Mouse (Mus musculus): Measurements from ENCODE around the gene Kif21b. TPM values are rescaled to one million over a fixed set of nuclear protein-coding genes. Genes with fewer than 3 reads are reported as not detected.

Gene Kif21b
- polyA plus RNA-seq, 1 experiment from 2014 or later = 0.85 TPM

DNA sequence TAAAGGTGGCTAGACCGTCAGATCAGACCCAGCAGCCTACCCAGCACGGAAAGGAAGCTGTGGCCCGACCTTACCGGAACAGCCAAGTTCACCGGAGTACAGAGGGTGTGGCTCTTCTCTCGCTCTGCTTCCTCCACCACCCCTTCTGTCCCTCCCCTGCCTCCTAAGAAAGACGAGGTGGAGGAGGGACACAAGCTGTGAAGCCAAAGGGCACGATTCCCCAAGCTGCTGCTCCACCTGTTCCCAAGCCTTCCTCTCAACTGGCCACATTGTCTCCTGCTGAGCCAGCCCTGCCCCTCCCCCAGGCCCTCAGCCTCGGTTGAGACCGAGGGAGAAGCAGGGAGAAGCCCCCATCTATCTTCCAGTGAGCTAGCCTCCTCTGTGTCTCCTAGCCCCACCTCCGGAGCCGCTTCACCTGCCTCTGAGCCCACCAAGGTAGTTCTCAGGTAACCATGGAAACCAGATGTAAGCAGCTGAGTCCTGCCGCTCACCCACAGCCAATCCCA, 43.0 kb downstream of the Kif21b start:
- Histone ChIP-seq H3K9me3 (ENCODE audit: low read length) (no peaks in the 10 kb centered on the region), H3K27ac (ENCODE audit: low read length) (no peak overlapping the region), H3K9ac (replicated peaks; ENCODE audit: low read depth) (no peak overlapping the region), H3K27me3 (replicated peaks; ENCODE audit: insufficient read depth, low read length) (no peaks in the 10 kb centered on the region), H3K4me1 (ENCODE audit: insufficient read depth, low read depth, low read length) (no peaks in the 10 kb centered on the region; the same call in 1 of the 2 replicates), H3K36me3 (ENCODE audit: insufficient read depth, low read length) (no peaks in the 10 kb centered on the region), H3K4me3 (ENCODE audit: low read depth, low read length) (no peak overlapping the region), H3K4me2 (replicated peaks; ENCODE audit: low read depth, low read length) (peak overlapping the region; percentile 40)
- DNase-seq (ENCODE audit: low spot score) (peak; percentile 56), ATAC-seq (0 out of 2 replicates have a peak, but pooled peaks have one; percentile 22)
- TF ChIP-seq CTCF (IDR thresholded peaks at IDR 0.05) (no peak), EP300 (IDR thresholded peaks at IDR 0.05) (no peak)
- 26% methylated on average over 13 of the region's 13 CpGs for WGBS

DNA sequence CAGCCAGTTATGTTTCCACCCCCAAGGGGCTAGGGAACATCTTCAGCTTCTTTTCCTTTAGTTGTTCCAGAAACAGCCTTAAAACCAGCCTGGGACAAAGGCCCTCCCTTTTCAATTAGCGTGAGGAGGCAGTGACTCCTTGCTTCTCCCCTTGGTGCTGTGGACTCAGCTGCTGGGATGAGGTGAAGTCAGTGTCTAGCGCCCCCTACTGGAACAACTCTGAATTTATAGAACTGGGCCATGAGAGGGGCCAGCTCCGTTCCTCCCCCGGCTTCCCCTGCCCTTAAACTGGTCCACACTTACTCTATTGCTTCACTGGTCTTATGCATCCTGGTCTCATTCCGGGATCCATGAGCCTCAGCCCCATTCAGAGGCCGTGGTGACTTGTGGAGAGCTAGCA, 44.0 kb downstream of the Kif21b start:
- Histone ChIP-seq H3K36me3 (ENCODE audit: insufficient read depth, low read length) (no peaks in the 10 kb centered on the region), H3K27me3 (replicated peaks; ENCODE audit: insufficient read depth, low read length) (no peaks in the 10 kb centered on the region), H3K4me1 (ENCODE audit: insufficient read depth, low read depth, low read length) (no peaks in the 10 kb centered on the region; the same call in 1 of the 2 replicates), H3K4me3 (ENCODE audit: low read depth, low read length) (no peak overlapping the region), H3K9me3 (ENCODE audit: low read length) (no peaks in the 10 kb centered on the region), H3K9ac (replicated peaks; ENCODE audit: low read depth) (no peak overlapping the region), H3K27ac (ENCODE audit: low read length) (no peak overlapping the region), H3K4me2 (replicated peaks; ENCODE audit: low read depth, low read length) (no peak overlapping the region)
- 41% methylated on average over 6 of the region's 6 CpGs for WGBS
- peak; percentile 79 for TF ChIP-seq CTCF (IDR thresholded peaks at IDR 0.05)
- no peak for TF ChIP-seq EP300 (IDR thresholded peaks at IDR 0.05)
- no peak for ATAC-seq
- peak; percentile 59 for DNase-seq (ENCODE audit: low spot score)

GRCm38 (mm10) chr1:136177085-136177484, 45.9 kb downstream of the Kif21b start:
- peak; percentile 66 for ATAC-seq
- H3K27me3 ChIP-seq (replicated peaks; ENCODE audit: insufficient read depth, low read length) = no peaks in the 10 kb centered on the region
- peak overlapping the region; percentile 1; the same call in 1 of the 2 replicates for H3K27ac ChIP-seq (ENCODE audit: low read length)
- no peak overlapping the region for H3K9ac ChIP-seq (replicated peaks; ENCODE audit: low read depth)
- no peak overlapping the region for H3K4me2 ChIP-seq (replicated peaks; ENCODE audit: low read depth, low read length)
- H3K4me1 ChIP-seq (ENCODE audit: insufficient read depth, low read depth, low read length) = no peaks in the 10 kb centered on the region; the same call in 1 of the 2 replicates
- no peaks in the 10 kb centered on the region for H3K36me3 ChIP-seq (ENCODE audit: insufficient read depth, low read length)
- 43% methylated on average over 2 of the region's 2 CpGs for WGBS
- no peak overlapping the region for H3K4me3 ChIP-seq (ENCODE audit: low read depth, low read length)
- H3K9me3 ChIP-seq (ENCODE audit: low read length) = no peaks in the 10 kb centered on the region
- DNase-seq (ENCODE audit: low spot score) = peak; percentile 55
- TF ChIP-seq CTCF (IDR thresholded peaks at IDR 0.05) (peak; percentile 16), EP300 (IDR thresholded peaks at IDR 0.05) (no peak)

- Histone ChIP-seq H3K4me1 (ENCODE audit: insufficient read depth, low read depth, low read length) (no peaks in the 10 kb centered on the region; the same call in 1 of the 2 replicates), H3K9me3 (ENCODE audit: low read length) (no peaks in the 10 kb centered on the region), H3K36me3 (ENCODE audit: insufficient read depth, low read length) (no peaks in the 10 kb centered on the region), H3K4me2 (replicated peaks; ENCODE audit: low read depth, low read length) (no peak overlapping the region), H3K27ac (ENCODE audit: low read length) (no peak overlapping the region; the same call in 1 of the 2 replicates), H3K4me3 (ENCODE audit: low read depth, low read length) (no peak overlapping the region), H3K27me3 (replicated peaks; ENCODE audit: insufficient read depth, low read length) (no peaks in the 10 kb centered on the region), H3K9ac (replicated peaks; ENCODE audit: low read depth) (no peak overlapping the region)
- peak; percentile 84 for ATAC-seq
- 35% methylated on average over 6 of the region's 6 CpGs for WGBS
- peak; percentile 67 for DNase-seq (ENCODE audit: low spot score)
- TF ChIP-seq CTCF (IDR thresholded peaks at IDR 0.05) = no peak
- peak; percentile 78 for TF ChIP-seq EP300 (IDR thresholded peaks at IDR 0.05)
Observed at GRCm38 (mm10) chr1:136178741-136179140, 47.6 kb downstream of the Kif21b start.

GRCm38 (mm10) chr1:136179511-136180001, 48.4 kb downstream of the Kif21b start:
- Histone ChIP-seq H3K27me3 (replicated peaks; ENCODE audit: insufficient read depth, low read length) (no peaks in the 10 kb centered on the region), H3K36me3 (ENCODE audit: insufficient read depth, low read length) (no peaks in the 10 kb centered on the region), H3K4me3 (ENCODE audit: low read depth, low read length) (no peak overlapping the region), H3K27ac (ENCODE audit: low read length) (no peak overlapping the region), H3K4me2 (replicated peaks; ENCODE audit: low read depth, low read length) (no peak overlapping the region), H3K4me1 (ENCODE audit: insufficient read depth, low read depth, low read length) (no peaks in the 10 kb centered on the region; the same call in 1 of the 2 replicates), H3K9me3 (ENCODE audit: low read length) (no peaks in the 10 kb centered on the region), H3K9ac (replicated peaks; ENCODE audit: low read depth) (no peak overlapping the region)
- peak; percentile 19; the same call in 1 of the 2 replicates for ATAC-seq
- peak; percentile 22 for DNase-seq (ENCODE audit: low spot score)
- WGBS = 48% methylated on average over 2 of the region's 2 CpGs
- TF ChIP-seq CTCF (IDR thresholded peaks at IDR 0.05) (no peak), EP300 (IDR thresholded peaks at IDR 0.05) (no peak)

GRCm38 (mm10) chr1:136190033-136190432, 58.8 kb downstream of the Kif21b start:
- H3K27ac ChIP-seq (ENCODE audit: low read length) = no peak overlapping the region
- H3K4me3 ChIP-seq (ENCODE audit: low read depth, low read length) = no peak overlapping the region
- H3K4me2 ChIP-seq (replicated peaks; ENCODE audit: low read depth, low read length) = no peak overlapping the region
- H3K4me1 ChIP-seq (ENCODE audit: insufficient read depth, low read depth, low read length) = no peaks in the 10 kb centered on the region
- no peaks in the 10 kb centered on the region for H3K36me3 ChIP-seq (ENCODE audit: insufficient read depth, low read length)
- no peak for ATAC-seq
- TF ChIP-seq CTCF (IDR thresholded peaks at IDR 0.05) = no peak
- TF ChIP-seq EP300 (IDR thresholded peaks at IDR 0.05) = no peak
- DNase-seq (ENCODE audit: low spot score) = no peak
- no peaks in the 10 kb centered on the region for H3K9me3 ChIP-seq (ENCODE audit: low read length)
- no peaks in the 10 kb centered on the region for H3K27me3 ChIP-seq (replicated peaks; ENCODE audit: insufficient read depth, low read length)
- WGBS = 87% methylated on average over 5 of the region's 5 CpGs
- no peak overlapping the region for H3K9ac ChIP-seq (replicated peaks; ENCODE audit: low read depth)
